Mouse (Mus musculus) ES-Bruce4 (cell line): ENCODE measurements around the gene Ruvbl2. TPM values are rescaled to one million over a fixed set of nuclear protein-coding genes. Genes with fewer than 3 reads are reported as not detected.

Experiments
- H3K27ac ChIP-seq: 2 replicates; pipeline ENCODE4 v1.5.1; 2012; ENCODE audit warnings: low read length, inconsistent platforms; ENCODE audit not compliant: insufficient read depth
- H3K27me3 ChIP-seq: 2 replicates; pipeline ENCODE4 v1.6.1; 2012; ENCODE audit warnings: mild to moderate bottlenecking, low read length, inconsistent platforms; ENCODE audit not compliant: control insufficient read depth, poor library complexity, insufficient read depth, severe bottlenecking
- H3K36me3 ChIP-seq: 2 replicates; pipeline ENCODE4 v1.6.1; 2012; ENCODE audit warnings: inconsistent platforms, mild to moderate bottlenecking, low read length, moderate library complexity; ENCODE audit not compliant: control insufficient read depth, poor library complexity, insufficient read depth, severe bottlenecking
- H3K4me1 ChIP-seq: one replicate; pipeline ENCODE4 v1.8.1; 2011; ENCODE audit warnings: low read length; ENCODE audit not compliant: control insufficient read depth, insufficient read depth
- H3K4me3 ChIP-seq: 2 replicates; pipeline ENCODE4 v1.5.1; 2011; ENCODE audit warnings: low read depth, mild to moderate bottlenecking, low read length
- H3K9ac ChIP-seq: 2 replicates; pipeline ENCODE4 v1.6.1; 2012; ENCODE audit warnings: low read depth, mild to moderate bottlenecking, inconsistent platforms; ENCODE audit not compliant: poor library complexity, severe bottlenecking
- H3K9me3 ChIP-seq: replicated peaks from 2 replicates; pipeline ENCODE4 v1.6.1; 2012; ENCODE audit warnings: mild to moderate bottlenecking, low read length, inconsistent platforms; ENCODE audit not compliant: control insufficient read depth, poor library complexity, insufficient read depth, severe bottlenecking
- CTCF ChIP-seq: IDR thresholded peaks from one replicate; pipeline ENCODE4 v1.8.1; 2011; ENCODE audit warnings: low read depth, low read length
- EP300 ChIP-seq: IDR thresholded peaks from 2 replicates; pipeline ENCODE4 v1.6.1; 2011; ENCODE audit warnings: low read depth, low read length; ENCODE audit not compliant: insufficient read depth
- POLR2A ChIP-seq: IDR thresholded peaks from one replicate; pipeline ENCODE4 v1.8.1; 2011; ENCODE audit warnings: low read length; ENCODE audit not compliant: insufficient read depth
- polyA plus RNA-seq: library from polyadenylated mRNA; stranded (reverse); fragments of >200 nt; gene quantifications from 2 replicates; pipeline ENCODE4 v1.2.4, GENCODE M21; 2011; ENCODE audit warnings: low read depth; ENCODE audit not compliant: missing spikeins, insufficient read depth, insufficient read length

Gene Ruvbl2
- polyA plus RNA-seq, 1 experiment = 263 TPM

DNA sequence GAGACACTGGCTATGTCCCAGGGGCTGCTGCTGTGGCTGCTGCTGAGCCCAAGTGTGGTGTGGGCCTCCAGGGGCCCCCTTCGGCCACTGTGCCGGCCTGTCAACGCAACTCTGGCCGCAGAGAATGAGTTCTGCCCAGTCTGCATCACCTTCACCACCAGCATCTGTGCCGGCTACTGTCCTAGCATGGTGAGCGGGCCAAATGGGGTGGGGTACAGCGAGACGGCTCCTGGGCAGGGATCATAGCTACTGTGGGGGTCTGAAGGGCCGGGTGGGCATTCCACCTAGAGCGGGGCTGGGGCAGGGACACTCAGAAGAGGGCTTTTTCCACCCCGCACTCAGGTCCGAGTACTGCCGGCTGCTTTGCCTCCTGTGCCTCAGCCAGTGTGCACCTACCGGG is 16.7 kb downstream of the Ruvbl2 start:
- Histone ChIP-seq H3K9ac (no peak overlapping the region), H3K9me3 (no peaks in the 10 kb centered on the region), H3K4me3 (no peak overlapping the region), H3K36me3 (peaks cover 43% of the 10 kb centered on the region), H3K4me1 (peaks cover 7% of the 10 kb centered on the region), H3K27me3 (no peaks in the 10 kb centered on the region), H3K27ac (no peak overlapping the region)
- TF ChIP-seq EP300 (no peak), CTCF (no peak), POLR2A (no peak)

DNA sequence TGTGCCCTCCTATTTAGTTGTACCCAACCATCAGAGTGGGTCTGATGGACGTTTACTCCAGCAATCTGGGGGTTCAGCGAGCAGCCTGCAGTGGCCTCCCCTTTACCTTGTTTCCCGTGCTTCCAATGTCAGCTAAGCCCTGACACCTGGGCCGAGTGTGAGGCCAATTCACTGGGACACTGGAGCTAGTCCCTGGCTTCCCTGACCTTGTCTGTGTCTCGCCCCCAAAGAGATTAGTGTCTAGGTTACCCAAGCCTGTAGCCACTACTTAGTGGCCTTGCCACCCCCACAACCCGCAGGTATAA is 17.3 kb downstream of the Ruvbl2 start, which contains the start of gene Lhb:
Lhb (plus strand) TSS at position 206 of the 305 bp plus-strand sequence.
- no peaks in the 10 kb centered on the region for H3K27me3 ChIP-seq
- TF ChIP-seq CTCF = no peak
- TF ChIP-seq EP300 = no peak
- TF ChIP-seq POLR2A = no peak
- H3K4me1 ChIP-seq = peaks cover 7% of the 10 kb centered on the region
- H3K9ac ChIP-seq = no peak within 1 kb of the TSS
- peaks cover 43% of the 10 kb centered on the region for H3K36me3 ChIP-seq
- H3K9me3 ChIP-seq = no peaks in the 10 kb centered on the region
- H3K27ac ChIP-seq = peak within 1 kb of the TSS; percentile 7; the same call in 1 of the 2 replicates
- peak within 1 kb of the TSS; percentile 22 for H3K4me3 ChIP-seq

DNA sequence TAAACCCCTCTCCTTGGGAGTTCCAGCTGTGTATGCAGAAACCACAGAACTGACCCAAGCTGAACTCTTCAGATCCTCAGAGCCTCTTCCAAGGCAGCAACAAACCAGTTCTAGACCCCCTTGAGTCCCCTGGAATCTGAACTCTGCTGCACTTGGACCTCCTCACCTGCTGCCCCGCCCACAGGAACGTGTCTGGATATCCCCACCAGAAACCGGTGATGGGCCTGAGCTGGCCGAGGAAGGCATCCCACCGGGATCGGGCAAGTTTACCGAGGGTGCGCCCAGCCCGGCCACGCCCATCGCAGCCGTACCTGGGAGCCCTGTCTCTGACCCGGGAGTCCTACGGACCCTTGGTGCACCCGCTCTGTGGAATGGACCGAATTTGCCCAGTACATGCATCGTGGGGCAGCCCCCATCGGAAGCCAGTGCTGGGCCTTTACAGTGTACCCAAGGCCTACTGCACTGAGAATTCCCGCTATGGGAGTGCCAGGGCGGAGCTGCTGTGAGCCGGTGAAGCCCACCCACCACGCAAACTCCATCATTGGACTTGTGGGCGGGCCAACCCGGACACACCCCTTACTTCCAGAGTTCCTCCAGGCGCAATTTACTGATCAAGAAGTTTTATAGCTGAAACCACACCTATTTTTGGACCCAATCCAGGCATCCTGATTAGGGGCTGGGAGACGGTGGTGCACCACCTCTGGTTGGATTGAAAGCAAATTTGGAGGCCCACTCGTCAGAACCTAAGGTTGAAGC is 17.9 kb downstream of the Ruvbl2 start:
- H3K27me3 ChIP-seq = no peaks in the 10 kb centered on the region
- H3K27ac ChIP-seq = peak overlapping the region; percentile 7; the same call in 1 of the 2 replicates
- no peak overlapping the region for H3K9ac ChIP-seq
- TF ChIP-seq POLR2A = no peak
- TF ChIP-seq EP300 = 0 out of 2 replicates have a peak, but pooled peaks have one; percentile 39
- no peak for TF ChIP-seq CTCF
- H3K4me3 ChIP-seq = peak overlapping the region; percentile 22
- no peaks in the 10 kb centered on the region for H3K9me3 ChIP-seq
- peaks cover 7% of the 10 kb centered on the region for H3K4me1 ChIP-seq
- H3K36me3 ChIP-seq = peaks cover 39% of the 10 kb centered on the region

DNA sequence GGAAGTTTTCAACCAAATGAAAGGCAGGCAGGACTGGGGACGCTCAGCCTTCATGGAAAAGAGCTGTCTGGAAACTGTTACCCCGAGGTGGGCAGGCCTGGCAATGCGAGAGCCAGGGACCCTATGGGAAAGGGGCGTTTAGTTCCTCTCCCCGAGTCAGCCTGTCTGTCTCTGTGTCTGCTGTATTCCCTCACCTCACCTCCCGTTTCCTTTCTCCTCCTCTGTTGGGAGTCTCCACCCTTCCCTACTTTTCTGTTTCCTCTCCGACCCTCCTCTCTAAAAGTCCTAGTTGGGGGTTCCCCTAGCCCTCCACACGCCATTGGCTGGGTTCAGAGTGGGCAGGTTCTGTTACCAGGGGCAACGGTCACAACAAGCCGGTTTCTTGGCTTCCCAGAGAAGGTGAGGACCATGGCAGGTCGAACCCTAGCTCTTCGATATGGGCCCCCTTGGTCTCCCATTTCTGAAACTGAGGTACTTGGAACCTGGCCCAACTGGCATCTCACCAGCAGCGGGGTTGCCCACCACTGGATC is 19.9 kb downstream of the Ruvbl2 start:
- peaks cover 19% of the 10 kb centered on the region for H3K36me3 ChIP-seq
- H3K27me3 ChIP-seq = no peaks in the 10 kb centered on the region
- peaks cover 7% of the 10 kb centered on the region for H3K4me1 ChIP-seq
- no peak overlapping the region for H3K4me3 ChIP-seq
- H3K9me3 ChIP-seq = no peaks in the 10 kb centered on the region
- H3K27ac ChIP-seq = no peak overlapping the region
- TF ChIP-seq EP300 (no peak), POLR2A (no peak), CTCF (no peak)
- H3K9ac ChIP-seq = 0 out of 2 replicates have a peak overlapping the region, but pooled peaks have one; percentile 7

DNA sequence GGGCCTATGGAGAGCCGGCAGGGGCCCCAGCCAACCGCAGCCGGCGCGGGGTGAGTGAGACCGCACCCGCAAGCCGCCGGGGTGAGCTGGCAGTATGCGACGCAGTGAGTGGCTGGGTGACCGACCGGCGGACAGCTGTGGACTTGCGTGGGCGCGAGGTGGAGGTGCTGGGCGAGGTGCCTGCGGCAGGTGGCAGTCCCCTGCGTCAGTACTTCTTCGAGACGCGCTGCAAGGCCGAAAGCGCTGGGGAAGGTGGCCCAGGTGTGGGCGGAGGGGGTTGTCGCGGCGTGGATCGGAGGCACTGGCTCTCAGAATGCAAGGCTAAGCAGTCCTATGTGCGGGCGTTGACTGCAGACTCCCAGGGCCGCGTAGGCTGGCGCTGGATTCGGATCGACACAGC is 22.3 kb downstream of the Ruvbl2 start:
- Histone ChIP-seq H3K27ac (no peak overlapping the region), H3K9ac (peak overlapping the region; percentile 49), H3K27me3 (no peaks in the 10 kb centered on the region), H3K4me3 (peak overlapping the region; percentile 43), H3K9me3 (no peaks in the 10 kb centered on the region), H3K36me3 (no peaks in the 10 kb centered on the region), H3K4me1 (peaks cover 10% of the 10 kb centered on the region)
- TF ChIP-seq CTCF (no peak), EP300 (no peak), POLR2A (no peak)

- H3K9me3 ChIP-seq = no peaks in the 10 kb centered on the region
- peaks cover 10% of the 10 kb centered on the region for H3K4me1 ChIP-seq
- H3K4me3 ChIP-seq = no peak overlapping the region
- no peaks in the 10 kb centered on the region for H3K27me3 ChIP-seq
- no peak overlapping the region for H3K27ac ChIP-seq
- no peak overlapping the region for H3K9ac ChIP-seq
- H3K36me3 ChIP-seq = no peaks in the 10 kb centered on the region
- TF ChIP-seq POLR2A = no peak
- no peak for TF ChIP-seq EP300
- TF ChIP-seq CTCF = no peak
Measured at GRCm38 (mm10) chr7:45414740-45415224, 23.1 kb downstream of the Ruvbl2 start.
